ENCODE assay signal across 9 mouse cellular contexts in genomic region chr1:153308915-153309296, GRCm38 (mm10). TPM values are rescaled to one million over a fixed set of nuclear protein-coding genes. Genes with fewer than 3 reads are reported as not detected.
DNase-seq lines count a peak whose midpoint lies in the region; ATAC-seq lines count a peak whose summit lies in the region.
"Had no signal": no experiment of that assay in that cellular context is flagged by ENCODE, and none has a peak within 500 bp of the region (broad histone marks: within the 10 kb centered on the region; RNA-seq: fewer than 3 reads in every experiment).

No protein-coding gene starts in this region.

- peak; percentile 75 for ATAC-seq in forebrain, embryonic 13.5 days
- ATAC-seq in intestine, embryonic 16.5 days = no peak

- peaks cover 24% of the 10 kb centered on the region for H3K4me1 ChIP-seq in forebrain, embryonic 13.5 days
- peaks cover 30% of the 10 kb centered on the region for H3K4me1 ChIP-seq in intestine, embryonic 16.5 days (ENCODE audit: control insufficient read depth, insufficient read depth, low read length)

- no peak overlapping the region for H3K9ac ChIP-seq in forebrain, embryonic 13.5 days
- peak overlapping the region; percentile 25; the same call in 1 of the 2 replicates for H3K9ac ChIP-seq in intestine, embryonic 16.5 days (ENCODE audit: low read depth, low read length)

- H3K27ac ChIP-seq in forebrain, embryonic 13.5 days = peak overlapping the region; percentile 60
- peak overlapping the region; percentile 71 for H3K27ac ChIP-seq in intestine, embryonic 16.5 days (ENCODE audit: low read length)

- no peaks in the 10 kb centered on the region for H3K27me3 ChIP-seq in forebrain, embryonic 13.5 days
- no peaks in the 10 kb centered on the region for H3K27me3 ChIP-seq in intestine, embryonic 16.5 days (replicated peaks; ENCODE audit: control insufficient read depth, insufficient read depth, low read length)
- H3K27me3 ChIP-seq: CH12.LX had no signal

- no peaks in the 10 kb centered on the region for H3K36me3 ChIP-seq in forebrain, embryonic 13.5 days (ENCODE audit: poor library complexity, severe bottlenecking)
- H3K36me3 ChIP-seq in intestine, embryonic 16.5 days (ENCODE audit: control insufficient read depth, insufficient read depth, low read length) = 0 out of 2 replicates have a peak, but pooled peaks cover 2% of the 10 kb centered on the region

- DNase-seq in gastrocnemius, postnatal 25 days = peak; percentile 45
- DNase-seq in gastrocnemius, postnatal 36 days = no peak
- peak; percentile 61 for DNase-seq in 3T3-L1 (ENCODE audit: low read depth, low spot score)
- peak; percentile 21 for DNase-seq in right cerebral cortex, adult 18-20 months
- DNase-seq in cerebellum, postnatal 4 days (ENCODE audit: low spot score in 2 of 2) = no peak
- no peak for DNase-seq in cerebellum, postnatal 25 days

- intact Hi-C loops in gastrocnemius, postnatal 36 days (cut with DNase I) = no loop called here

- H3K4me3 ChIP-seq in forebrain, embryonic 13.5 days = no peak overlapping the region
- no peak overlapping the region for H3K4me3 ChIP-seq in intestine, embryonic 16.5 days (ENCODE audit: low read length)

- no peak overlapping the region for H3K4me2 ChIP-seq in forebrain, embryonic 13.5 days
- H3K4me2 ChIP-seq in intestine, embryonic 16.5 days (ENCODE audit: low read depth, low read length) = peak overlapping the region; percentile 35

- no peaks in the 10 kb centered on the region for H3K9me3 ChIP-seq in forebrain, embryonic 13.5 days (replicated peaks)
- no peaks in the 10 kb centered on the region for H3K9me3 ChIP-seq in intestine, embryonic 16.5 days (ENCODE audit: control insufficient read depth, low read length)

- 62% methylated on average over 10 of the region's 10 CpGs for WGBS in forebrain, embryonic 13.5 days
- WGBS in intestine, embryonic 16.5 days = 53% methylated on average over 10 of the region's 10 CpGs

RNA-seq across cellular contexts. Expression of gene Lamc1, which starts 23.7 kb away (rescaled TPM):
- 100 to 1,000 TPM; 102 to 113 TPM for total RNA-seq in gastrocnemius, postnatal 25 days (2021)
- 100 to 1,000 TPM in 1 of 2 experiments, 10 to 100 TPM in 1; 79.6 to 103 TPM for total RNA-seq in gastrocnemius, postnatal 36 days (2021)
- 11.8 and 12.8 TPM in 2 replicates for polyA plus RNA-seq in forebrain, embryonic 13.5 days (2015; fragmentation: Nextera tagmentation; extraction: Ambion mirVana)
- polyA plus RNA-seq in intestine, embryonic 16.5 days (2015; fragmentation: Nextera tagmentation; extraction: Ambion mirVana) = 37.1 and 44.0 TPM in 2 replicates

Comparison
In these comparisons a context has a peak if more than half of its experiments do, and no peak if none do; other contexts are left out.
1. DNase-seq: peak in gastrocnemius, postnatal 25 days (single experiment), 3T3-L1 (single experiment) and right cerebral cortex, adult 18-20 months (single experiment); none in gastrocnemius, postnatal 36 days (0 of 2), cerebellum, postnatal 4 days (0 of 2) and cerebellum, postnatal 25 days (0 of 2).